Mouse (Mus musculus): ENCODE results near the gene Pde6b. TPM values are rescaled to one million over a fixed set of nuclear protein-coding genes. Genes with fewer than 3 reads are reported as not detected.

The Pde6b gene
- total RNA-seq, 2 experiments from 2014 or later, result 0.30 to 0.36 TPM

GRCm38 (mm10) chr5:108376059-108376458 is 12.1 kb upstream of the Pde6b start:
- intact Hi-C loops (cut with DNase I), result no loop called here
- DNase-seq (ENCODE audit: low spot score in 2 of 2), result no peak

GRCm38 (mm10) chr5:108378346-108378745 is 9.8 kb upstream of the Pde6b start:
- intact Hi-C loops (cut with DNase I), result no loop called here
- DNase-seq (ENCODE audit: low spot score in 2 of 2), result no peak

- intact Hi-C loops (cut with DNase I), result no loop called here
- DNase-seq (ENCODE audit: low spot score in 2 of 2), result peak; percentile 24 to 34
Observed at GRCm38 (mm10) chr5:108385632-108386031, 2.6 kb upstream of the Pde6b start.

- peak; percentile 29 to 30 for DNase-seq (ENCODE audit: low spot score in 2 of 2)
- intact Hi-C loops (cut with DNase I), result no loop called here
Observed at GRCm38 (mm10) chr5:108386449-108386848, 1.7 kb upstream of the Pde6b start.

- intact Hi-C loops (cut with DNase I), result no loop called here
- no peak for DNase-seq (ENCODE audit: low spot score in 2 of 2)
Observed at GRCm38 (mm10) chr5:108389744-108390143, 1.6 kb downstream of the Pde6b start.

- intact Hi-C loops (cut with DNase I), result no loop called here
- DNase-seq (ENCODE audit: low spot score in 2 of 2), result no peak
Observed at GRCm38 (mm10) chr5:108403453-108403852, 15.3 kb downstream of the Pde6b start.

- no peak for DNase-seq (ENCODE audit: low spot score in 2 of 2)
- intact Hi-C loops (cut with DNase I), result no loop called here
Observed at GRCm38 (mm10) chr5:108405460-108405859, 17.3 kb downstream of the Pde6b start.

- intact Hi-C loops (cut with DNase I), result no loop called here
- no peak for DNase-seq (ENCODE audit: low spot score in 2 of 2)
Observed at GRCm38 (mm10) chr5:108406977-108407376, 18.8 kb downstream of the Pde6b start.

GRCm38 (mm10) chr5:108414711-108415110 is 26.5 kb downstream of the Pde6b start:
- DNase-seq (ENCODE audit: low spot score in 2 of 2), result no peak
- intact Hi-C loops (cut with DNase I), result no loop called here

GRCm38 (mm10) chr5:108422741-108423140 is 34.5 kb downstream of the Pde6b start:
- intact Hi-C loops (cut with DNase I), result no loop called here
- DNase-seq (ENCODE audit: low spot score in 2 of 2), result no peak

GRCm38 (mm10) chr5:108423427-108423826 is 35.2 kb downstream of the Pde6b start:
- DNase-seq (ENCODE audit: low spot score in 2 of 2), result no peak
- intact Hi-C loops (cut with DNase I), result no loop called here

GRCm38 (mm10) chr5:108427186-108427585 is 39.0 kb downstream of the Pde6b start:
- intact Hi-C loops (cut with DNase I), result loop anchor here (5.0 kb wide), 1 partner anchor 240 kb away; the partner anchor contains the start of gene Dgkq
- peak; percentile 23 to 34 for DNase-seq (ENCODE audit: low spot score in 2 of 2)

GRCm38 (mm10) chr5:108431196-108431595 is 43.0 kb downstream of the Pde6b start:
- no peak for DNase-seq (ENCODE audit: low spot score in 2 of 2)
- intact Hi-C loops (cut with DNase I), result loop anchor here (5.0 kb wide), 1 partner anchor 64 kb away; the partner anchor contains the start of gene Gm42517

GRCm38 (mm10) chr5:108433804-108434587 is 45.8 kb downstream of the Pde6b start, which contains the start of gene Atp5k:
Atp5k (minus strand) TSS chr5:108434448.
- intact Hi-C loops (cut with DNase I), result loop anchor here (5.0 kb wide), 1 partner anchor 67 kb away; the partner anchor contains the start of gene Gm42517
- peak; percentile 92 to 95 for DNase-seq (ENCODE audit: low spot score in 2 of 2)

GRCm38 (mm10) chr5:108436101-108436500 is 47.9 kb downstream of the Pde6b start:
- DNase-seq (ENCODE audit: low spot score in 2 of 2), result no peak
- intact Hi-C loops (cut with DNase I), result no loop called here

- no peak for DNase-seq (ENCODE audit: low spot score in 2 of 2)
- intact Hi-C loops (cut with DNase I), result no loop called here
Observed at GRCm38 (mm10) chr5:108446973-108447372, 58.8 kb downstream of the Pde6b start.

- intact Hi-C loops (cut with DNase I), result no loop called here
- no peak for DNase-seq (ENCODE audit: low spot score in 2 of 2)
Observed at GRCm38 (mm10) chr5:108447857-108448256, 59.7 kb downstream of the Pde6b start.

GRCm38 (mm10) chr5:108448785-108449668 is 60.8 kb downstream of the Pde6b start, which contains the start of gene Mfsd7a:
Mfsd7a (minus strand) TSS chr5:108448891.
- no peak for DNase-seq (ENCODE audit: low spot score in 2 of 2)
- intact Hi-C loops (cut with DNase I), result no loop called here

- intact Hi-C loops (cut with DNase I), result no loop called here
- DNase-seq (ENCODE audit: low spot score in 2 of 2), result no peak
Observed at GRCm38 (mm10) chr5:108450837-108451540, 62.8 kb downstream of the Pde6b start.

GRCm38 (mm10) chr5:108451611-108452010 is 63.4 kb downstream of the Pde6b start:
- intact Hi-C loops (cut with DNase I), result no loop called here
- no peak for DNase-seq (ENCODE audit: low spot score in 2 of 2)

Measured in left cerebral cortex, postnatal 36 days (tissue).